Mouse (Mus musculus): ENCODE measurements around the gene Smim15. TPM values are rescaled to one million over a fixed set of nuclear protein-coding genes. Genes with fewer than 3 reads are reported as not detected.

The Smim15 gene
- polyA plus RNA-seq, 1 experiment: 18.3 TPM

DNA sequence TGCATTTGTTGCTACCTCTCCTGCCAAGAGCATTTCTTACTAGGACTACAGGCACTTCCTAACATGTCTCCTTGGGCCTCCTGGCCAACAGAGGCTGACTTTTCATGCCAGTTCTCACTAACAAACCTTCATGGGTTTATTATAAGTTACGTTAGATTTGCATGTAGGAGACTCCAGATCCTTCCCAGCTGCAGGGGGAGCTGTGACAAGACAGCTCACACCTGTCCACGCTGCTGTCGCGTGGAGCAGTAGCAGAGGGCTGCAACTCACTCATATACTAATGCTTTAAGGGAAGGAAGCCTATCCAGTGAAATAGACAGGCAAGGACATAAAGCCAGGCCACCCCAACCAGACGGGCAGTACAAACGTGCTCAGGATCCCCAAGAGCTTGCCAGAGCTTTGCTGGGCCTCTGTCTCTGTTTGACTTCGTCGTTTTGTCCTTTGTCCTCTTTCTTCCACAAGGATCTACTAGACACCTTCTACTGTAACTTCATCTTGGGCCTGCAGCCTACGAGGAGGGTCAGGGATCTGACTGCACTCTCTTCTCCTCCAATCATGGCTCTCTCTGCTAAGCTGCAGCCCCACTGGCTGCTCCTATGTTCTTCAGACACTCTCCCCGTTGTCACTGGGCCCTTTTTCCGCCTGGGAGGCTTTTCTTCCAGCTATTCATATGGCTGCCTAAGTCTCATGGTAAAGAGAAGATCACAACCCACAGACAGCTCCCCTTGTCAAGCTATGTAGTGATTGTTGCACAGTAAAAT, 19.3 kb downstream of the Smim15 start:
- Histone ChIP-seq H3K4me2 (ENCODE audit: low read depth) (no peak overlapping the region), H3K27me3 (ENCODE audit: control insufficient read depth, insufficient read depth, insufficient read length) (no peaks in the 10 kb centered on the region), H3K79me2 (ENCODE audit: control insufficient read depth, insufficient read depth) (no peaks in the 10 kb centered on the region), H3ac (ENCODE audit: control insufficient read depth, insufficient read length) (no peak overlapping the region), H3K36me3 (ENCODE audit: control insufficient read depth, insufficient read depth) (no peaks in the 10 kb centered on the region), H3K4me3 (no peak overlapping the region)
- no peak for TF ChIP-seq CEBPB (IDR thresholded peaks at IDR 0.05; ENCODE audit: insufficient read depth, poor library complexity, severe bottlenecking)
- TF ChIP-seq USF1 (IDR thresholded peaks at IDR 0.05; ENCODE audit: low read depth): no peak

DNA sequence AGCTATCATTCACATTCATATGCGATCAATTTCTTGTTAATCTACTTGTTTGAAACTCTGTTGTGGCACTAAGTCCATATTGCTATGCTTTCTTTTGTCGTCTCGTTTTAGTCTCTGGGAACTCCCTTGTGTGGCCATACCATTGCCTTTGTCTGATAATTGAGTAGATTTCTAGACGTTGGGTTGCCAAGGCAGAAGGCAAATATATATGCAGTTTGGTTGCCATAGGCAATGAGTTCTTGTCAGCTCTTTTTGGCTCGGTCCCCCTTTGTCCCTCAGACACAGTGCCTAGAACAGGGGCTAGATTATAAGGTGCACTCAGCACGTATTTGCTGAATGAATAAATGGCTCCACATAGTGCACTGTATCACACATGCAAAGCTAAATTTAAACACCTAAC, 20.1 kb downstream of the Smim15 start:
- no peak for TF ChIP-seq TCF3 (IDR thresholded peaks at IDR 0.05; ENCODE audit: insufficient read length, low read depth)
- H3K4me3 ChIP-seq: no peak overlapping the region
- no peak overlapping the region for H3ac ChIP-seq (ENCODE audit: control insufficient read depth, insufficient read length)
- no peaks in the 10 kb centered on the region for H3K27me3 ChIP-seq (ENCODE audit: control insufficient read depth, insufficient read depth, insufficient read length)
- no peaks in the 10 kb centered on the region for H3K36me3 ChIP-seq (ENCODE audit: control insufficient read depth, insufficient read depth)
- no peaks in the 10 kb centered on the region for H3K79me2 ChIP-seq (ENCODE audit: control insufficient read depth, insufficient read depth)
- H3K4me2 ChIP-seq (ENCODE audit: low read depth): no peak overlapping the region

DNA sequence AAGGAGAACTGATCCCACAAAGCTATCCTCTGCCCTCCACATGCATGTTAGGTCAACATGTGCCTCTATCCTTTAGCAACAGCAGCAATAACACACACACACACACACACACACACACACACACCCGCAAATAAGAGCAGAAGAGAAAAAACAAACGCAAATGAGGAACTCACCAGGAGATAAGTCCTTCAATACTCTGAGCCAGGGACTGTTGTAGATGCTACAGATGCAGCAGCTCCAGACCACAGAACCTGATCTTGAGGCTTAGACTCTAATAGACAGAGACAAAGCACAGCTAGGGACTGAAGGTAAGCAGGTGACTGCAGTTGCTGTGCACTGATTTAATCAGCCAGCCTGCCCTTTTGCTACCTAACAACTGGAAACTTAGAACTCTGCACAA, 21.8 kb downstream of the Smim15 start:
- Histone ChIP-seq H3K4me2 (ENCODE audit: low read depth) (no peak overlapping the region), H3K4me3 (no peak overlapping the region), H3K79me2 (ENCODE audit: control insufficient read depth, insufficient read depth) (no peaks in the 10 kb centered on the region), H3K27me3 (ENCODE audit: control insufficient read depth, insufficient read depth, insufficient read length) (no peaks in the 10 kb centered on the region), H3ac (ENCODE audit: control insufficient read depth, insufficient read length) (no peak overlapping the region), H3K36me3 (ENCODE audit: control insufficient read depth, insufficient read depth) (no peaks in the 10 kb centered on the region)
- no peak for TF ChIP-seq MYOD1 (IDR thresholded peaks at IDR 0.05; ENCODE audit: control insufficient read depth in 1 of 3, insufficient read length in 2 of 3, low read depth in 2 of 3)
- no peak for TF ChIP-seq MYOG (IDR thresholded peaks at IDR 0.05; ENCODE audit: control insufficient read depth in 1 of 3, insufficient read depth in 1 of 3, insufficient read length in 2 of 3, low read depth in 2 of 3)
- TF ChIP-seq MAX (IDR thresholded peaks at IDR 0.05; ENCODE audit: low read depth): no peak
- TF ChIP-seq POLR2A (IDR thresholded peaks at IDR 0.05; ENCODE audit: insufficient read length, low read depth): no peak
- no peak for TF ChIP-seq CEBPB (IDR thresholded peaks at IDR 0.05; ENCODE audit: insufficient read depth, poor library complexity, severe bottlenecking)
- TF ChIP-seq POLR2AphosphoS2 (IDR thresholded peaks at IDR 0.05; ENCODE audit: insufficient read length, low read depth): no peak
- TF ChIP-seq SRF (IDR thresholded peaks at IDR 0.05; ENCODE audit: control insufficient read depth, insufficient read length, low read depth): no peak
- TF ChIP-seq E2F4 (IDR thresholded peaks at IDR 0.05; ENCODE audit: insufficient read depth): no peak

DNA sequence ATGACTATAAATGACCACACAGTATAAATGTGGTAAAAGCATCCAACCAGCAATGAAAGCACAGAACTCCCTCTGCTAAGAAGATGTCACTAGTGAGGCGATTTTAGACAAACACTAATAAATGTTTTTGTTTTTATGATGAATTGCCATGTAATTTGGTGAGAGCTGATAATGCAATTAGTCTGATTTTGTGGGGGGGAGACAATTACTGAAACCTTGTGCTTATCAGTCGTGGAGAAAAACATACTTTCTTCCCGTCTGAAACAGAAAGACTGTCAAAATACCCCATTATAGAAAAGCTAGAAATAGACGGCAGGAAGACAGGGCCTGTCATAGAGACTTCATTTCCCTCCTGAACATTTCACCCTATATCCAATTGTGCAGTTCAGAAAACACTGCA, 24.9 kb downstream of the Smim15 start:
- H3K79me2 ChIP-seq (ENCODE audit: control insufficient read depth, insufficient read depth): no peaks in the 10 kb centered on the region
- H3K36me3 ChIP-seq (ENCODE audit: control insufficient read depth, insufficient read depth): no peaks in the 10 kb centered on the region
- H3ac ChIP-seq (ENCODE audit: control insufficient read depth, insufficient read length): no peak overlapping the region
- no peak overlapping the region for H3K4me3 ChIP-seq
- no peak overlapping the region for H3K4me2 ChIP-seq (ENCODE audit: low read depth)
- H3K27me3 ChIP-seq (ENCODE audit: control insufficient read depth, insufficient read depth, insufficient read length): no peaks in the 10 kb centered on the region
- TF ChIP-seq CEBPB (IDR thresholded peaks at IDR 0.05; ENCODE audit: insufficient read depth, poor library complexity, severe bottlenecking): no peak
- no peak for TF ChIP-seq USF1 (IDR thresholded peaks at IDR 0.05; ENCODE audit: low read depth)
- TF ChIP-seq MAX (IDR thresholded peaks at IDR 0.05; ENCODE audit: low read depth): no peak
- TF ChIP-seq POLR2A (IDR thresholded peaks at IDR 0.05; ENCODE audit: insufficient read length, low read depth): no peak
- no peak for TF ChIP-seq E2F4 (IDR thresholded peaks at IDR 0.05; ENCODE audit: insufficient read depth)
- no peak for TF ChIP-seq SRF (IDR thresholded peaks at IDR 0.05; ENCODE audit: control insufficient read depth, insufficient read length, low read depth)
- no peak for TF ChIP-seq REST (IDR thresholded peaks at IDR 0.05; ENCODE audit: insufficient read depth, insufficient read length)
- TF ChIP-seq MYOG (IDR thresholded peaks at IDR 0.05; ENCODE audit: control insufficient read depth in 1 of 3, insufficient read depth in 1 of 3, insufficient read length in 2 of 3, low read depth in 2 of 3): no peak

DNA sequence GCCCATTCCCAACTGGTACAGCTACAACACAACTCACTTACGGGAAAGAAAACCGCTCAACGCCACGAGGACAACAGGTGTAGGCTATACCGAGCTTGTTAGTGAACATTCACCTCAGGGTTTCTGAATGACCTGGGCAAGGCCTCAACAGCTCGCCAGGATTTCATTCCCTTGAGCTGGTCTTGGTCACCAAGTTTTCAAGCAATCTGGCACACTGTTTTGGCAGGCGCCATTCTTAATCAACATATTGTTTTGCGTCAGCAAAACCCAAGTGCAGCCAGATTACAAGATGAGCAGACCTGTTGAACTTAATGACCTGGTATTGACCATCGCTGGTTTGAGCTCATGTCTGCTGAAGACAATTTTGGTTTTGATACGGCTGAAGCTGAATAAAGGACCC, 25.9 kb downstream of the Smim15 start:
- H3K27me3 ChIP-seq (ENCODE audit: control insufficient read depth, insufficient read depth, insufficient read length): no peaks in the 10 kb centered on the region
- no peak overlapping the region for H3ac ChIP-seq (ENCODE audit: control insufficient read depth, insufficient read length)
- no peaks in the 10 kb centered on the region for H3K79me2 ChIP-seq (ENCODE audit: control insufficient read depth, insufficient read depth)
- H3K4me3 ChIP-seq: no peak overlapping the region
- TF ChIP-seq MYOG (IDR thresholded peaks at IDR 0.05; ENCODE audit: control insufficient read depth in 1 of 3, insufficient read depth in 1 of 3, insufficient read length in 2 of 3, low read depth in 2 of 3) (no peak), MYOD1 (IDR thresholded peaks at IDR 0.05; ENCODE audit: control insufficient read depth in 1 of 3, insufficient read length in 2 of 3, low read depth in 2 of 3) (no peak), USF1 (IDR thresholded peaks at IDR 0.05; ENCODE audit: low read depth) (no peak), E2F4 (IDR thresholded peaks at IDR 0.05; ENCODE audit: insufficient read depth) (no peak), POLR2A (IDR thresholded peaks at IDR 0.05; ENCODE audit: insufficient read length, low read depth) (no peak), POLR2AphosphoS2 (IDR thresholded peaks at IDR 0.05; ENCODE audit: insufficient read length, low read depth) (no peak), TCF3 (IDR thresholded peaks at IDR 0.05; ENCODE audit: insufficient read length, low read depth) (no peak), REST (IDR thresholded peaks at IDR 0.05; ENCODE audit: insufficient read depth, insufficient read length) (no peak), TCF12 (IDR thresholded peaks at IDR 0.05; ENCODE audit: insufficient read depth, poor library complexity, severe bottlenecking) (no peak), MAX (IDR thresholded peaks at IDR 0.05; ENCODE audit: low read depth) (no peak), CEBPB (IDR thresholded peaks at IDR 0.05; ENCODE audit: insufficient read depth, poor library complexity, severe bottlenecking) (no peak), SRF (IDR thresholded peaks at IDR 0.05; ENCODE audit: control insufficient read depth, insufficient read length, low read depth) (no peak)
- H3K36me3 ChIP-seq (ENCODE audit: control insufficient read depth, insufficient read depth): no peaks in the 10 kb centered on the region
- H3K4me2 ChIP-seq (ENCODE audit: low read depth): no peak overlapping the region
